8 mouse cellular contexts compared by ENCODE assay signal in genomic region chr9:108094184-108094941, GRCm38 (mm10). TPM values are rescaled to one million over a fixed set of nuclear protein-coding genes. Genes with fewer than 3 reads are reported as not detected.
DNase-seq lines count a peak whose midpoint lies in the region; ATAC-seq lines count a peak whose summit lies in the region.

Gene Apeh (minus strand): TSS chr9:108094606.

- peaks cover 12% of the 10 kb centered on the region for H3K4me1 ChIP-seq in lung, embryonic 16.5 days (replicated peaks; ENCODE audit: control insufficient read depth, insufficient read depth, low read length)

- ATAC-seq in hematopoietic stem cell, adult 5-6 weeks (replicated peaks in 1 of 2; ENCODE audit: insufficient read depth in 1 of 2, low FRiP score in 2 of 2, low TSS enrichment in 1 of 2, low read depth in 1 of 2, poor library complexity in 2 of 2, severe bottlenecking in 2 of 2), result peak; percentile 86 to 90
- peak; percentile 97 for ATAC-seq in lung, embryonic 16.5 days (ENCODE audit: low read depth)

- H3K4me3 ChIP-seq in lung, embryonic 16.5 days (ENCODE audit: low read length), result peak within 1 kb of the TSS; percentile 76

- peak within 1 kb of the TSS; percentile 99 for H3K4me2 ChIP-seq in lung, embryonic 16.5 days (ENCODE audit: low read depth, low read length)

- under 1% methylated on average over 52 of the region's 52 CpGs for WGBS in lung, embryonic 16.5 days

- H3K9ac ChIP-seq in lung, embryonic 16.5 days (ENCODE audit: low read length), result peak within 1 kb of the TSS; percentile 82

- no peaks in the 10 kb centered on the region for H3K9me3 ChIP-seq in lung, embryonic 16.5 days (ENCODE audit: control insufficient read depth, low read length)

- no peaks in the 10 kb centered on the region for H3K27me3 ChIP-seq in lung, embryonic 16.5 days (ENCODE audit: control insufficient read depth, insufficient read depth, low read depth, low read length)

- peaks cover 23% of the 10 kb centered on the region for H3K36me3 ChIP-seq in lung, embryonic 16.5 days (ENCODE audit: control insufficient read depth, insufficient read depth, low read length)

- H3K27ac ChIP-seq in lung, embryonic 16.5 days (ENCODE audit: low read length), result peak within 1 kb of the TSS; percentile 79

- peak; percentile 85 for DNase-seq in MEL-GATA-1-ER (ENCODE audit: extremely low read depth, low read depth)
- DNase-seq in cerebellum, adult 8-10 months, result peak; percentile 93
- peak; percentile 92 for DNase-seq in forelimb bud, embryonic 11.5 days (ENCODE audit: low read depth, low spot score)
- peak; percentile 67 for DNase-seq in layer of hippocampus, adult 9-10 months (ENCODE audit: low spot score)
- peak; percentile 79 for DNase-seq in ovary, postnatal 10 days (ENCODE audit: low spot score)
- DNase-seq in thymus, postnatal 10 days (ENCODE audit: low spot score in 2 of 2), result peak; percentile 92 to 95

RNA-seq across cellular contexts. Expression of gene Apeh, which starts in this region (rescaled TPM):
- 90.6 and 109 TPM in 2 replicates for total RNA-seq in hematopoietic stem cell, adult 5-6 weeks (2017)
- polyA plus RNA-seq in lung, embryonic 16.5 days (2015; fragmentation: Nextera tagmentation; extraction: Ambion mirVana), result 53.1 and 59.9 TPM in 2 replicates

Comparison
In these comparisons a context has a peak if more than half of its experiments do, and no peak if none do; other contexts are left out.
1. Peak in every context shown above with its lines: DNase-seq, ATAC-seq, H3K4me3 ChIP-seq and H3K27ac ChIP-seq.